Mouse (Mus musculus) ES-E14 (cell line): ENCODE measurements at regions not wholly inside any gene's neighbourhood (a gene's known extent, or its start where the extent isn't known, plus 50 kb on each side); places are given as distances from the start of the nearest gene placed in this dataset.

Experiments
- CHD2 ChIP-seq: IDR thresholded peaks from 2 replicates; pipeline ENCODE4 v1.6.1; 2014; ENCODE audit warnings: mild to moderate bottlenecking, low read depth, low read length, inconsistent platforms
- MAFK ChIP-seq: IDR thresholded peaks from 2 replicates; pipeline ENCODE4 v1.6.1; 2014; ENCODE audit warnings: mild to moderate bottlenecking, low read depth, low read length, inconsistent platforms; ENCODE audit not compliant: insufficient read depth
- ZC3H11A ChIP-seq: IDR thresholded peaks from 2 replicates; pipeline ENCODE4 v1.6.1; 2012; ENCODE audit warnings: low read depth, mild to moderate bottlenecking, inconsistent platforms, low read length, borderline replicate concordance
- ZNF384 ChIP-seq: IDR thresholded peaks from 2 replicates; pipeline ENCODE4 v1.6.1; 2012; ENCODE audit warnings: low read depth, low read length, inconsistent platforms

DNA sequence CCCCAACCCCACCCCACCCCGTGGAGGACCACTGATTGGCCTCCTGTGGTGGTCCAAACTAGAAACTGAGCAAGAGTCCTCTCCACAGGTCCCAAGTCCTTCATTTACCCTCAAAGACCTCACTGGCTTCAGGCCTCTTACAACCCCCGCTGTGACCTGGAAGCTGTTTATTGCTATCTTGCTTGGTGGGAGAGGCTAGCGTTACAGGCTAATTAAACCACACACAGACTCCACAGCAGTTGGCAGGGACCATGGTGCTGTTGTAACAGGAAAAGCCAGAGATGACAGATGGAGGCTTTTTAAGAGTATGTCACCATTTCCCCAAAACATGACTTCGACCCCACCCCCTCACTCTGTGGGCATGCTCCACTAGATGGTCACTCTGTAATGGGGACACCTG is 174.9 kb upstream of the Nectin1 start:
- no peak for TF ChIP-seq CHD2
- no peak for TF ChIP-seq MAFK
- no peak for TF ChIP-seq ZNF384
- no peak for TF ChIP-seq ZC3H11A
